Mouse (Mus musculus) G1E (cell line): Measurements from ENCODE around the gene Clmn. TPM values are rescaled to one million over a fixed set of nuclear protein-coding genes. Genes with fewer than 3 reads are reported as not detected.

ENCODE experiments used
- ATAC-seq: 2 replicates; pipeline ENCODE4 v1.8.0; 2016; ENCODE audit warnings: mild to moderate bottlenecking; ENCODE audit not compliant: insufficient number of reproducible peaks, poor library complexity, low FRiP score, severe bottlenecking; ENCODE audit errors: extremely low read depth
- DNase-seq: peaks from one replicate; pipeline ENCODE4 v3.0.0; 2012; ENCODE audit warnings: low spot score
- H3K27me3 ChIP-seq: 2 replicates; pipeline ENCODE4 v1.6.1; 2012; ENCODE audit warnings: mild to moderate bottlenecking, low read length, inconsistent platforms; ENCODE audit not compliant: insufficient read depth
- H3K36me3 ChIP-seq: replicated peaks from 2 replicates; pipeline ENCODE3; 2012; ENCODE audit warnings: mild to moderate bottlenecking, inconsistent platforms
- H3K4me1 ChIP-seq: 2 replicates; pipeline ENCODE4 v1.6.1; 2012; ENCODE audit warnings: low read depth, low read length, inconsistent platforms, mixed read lengths; ENCODE audit not compliant: insufficient read depth
- H3K4me3 ChIP-seq: 2 replicates; pipeline ENCODE4 v1.5.1; 2012; ENCODE audit warnings: low read depth, mild to moderate bottlenecking, inconsistent platforms, low read length, moderate library complexity, mixed read lengths
- H3K9me3 ChIP-seq: replicated peaks from 2 replicates; pipeline ENCODE4 v1.6.1; 2012; ENCODE audit warnings: inconsistent platforms
- CTCF ChIP-seq: IDR thresholded peaks from 2 replicates; pipeline ENCODE4 v1.5.1; 2012; ENCODE audit warnings: low read depth, low read length, inconsistent platforms, mixed read lengths
- GATA1 ChIP-seq: IDR thresholded peaks from 2 replicates; pipeline ENCODE4 v1.6.1; 2012; ENCODE audit warnings: borderline replicate concordance, low read length, inconsistent platforms, mixed read lengths
- GATA2 ChIP-seq: IDR thresholded peaks from 2 replicates; pipeline ENCODE4 v1.6.1; 2012; ENCODE audit warnings: low read depth, low read length, inconsistent platforms, borderline replicate concordance
- POLR2AphosphoS5 ChIP-seq: IDR thresholded peaks from 2 replicates; pipeline ENCODE4 v1.6.1; 2012; ENCODE audit warnings: low read depth, low read length, inconsistent platforms; ENCODE audit not compliant: insufficient replicate concordance
- TAL1 ChIP-seq: conservative IDR thresholded peaks from 2 replicates; pipeline ENCODE4 v1.6.1; 2012; ENCODE audit warnings: low read depth, low read length, inconsistent platforms, mixed read lengths
- polyA plus RNA-seq: library from polyadenylated mRNA; stranded (reverse); fragments of >175 nt; gene quantifications from 2 replicates; pipeline ENCODE4 v1.2.3, GENCODE M21; 2012
- total RNA-seq, 2 experiments: library from RNA; stranded (forward) in 1 of 2; stranded (reverse) in 1 of 2; fragments of 200-1000 nt in 1 of 2; fragments of >200 nt in 1 of 2; fragmentation: Nextera tagmentation in 1 of 2; gene quantifications; 2 replicates each; pipeline ENCODE4 v1.2.3; 2014 to 2017

Gene Clmn
- total and polyA plus RNA-seq, 3 experiments, result 0.27 TPM; not detected in 2

DNA sequence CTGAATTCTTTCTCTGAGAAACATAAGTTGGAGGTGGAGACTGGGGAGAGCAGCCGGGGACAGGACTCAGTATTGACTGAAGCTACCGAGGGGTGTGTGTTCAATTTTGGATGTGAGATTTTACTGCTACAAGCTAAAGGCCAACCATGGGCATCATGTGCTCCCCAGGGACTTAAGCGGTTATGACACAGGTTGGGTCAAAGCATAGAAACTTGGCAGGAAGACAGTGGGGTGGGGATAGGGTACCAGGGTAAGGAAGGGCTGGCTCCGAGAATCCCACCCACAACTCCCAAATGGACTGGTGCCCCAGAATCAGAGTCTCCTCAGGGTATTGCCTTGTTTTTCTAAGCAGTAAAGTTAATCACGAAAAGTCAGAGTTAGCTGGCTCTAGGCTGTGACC, 99.8 kb downstream of the Clmn start:
- H3K4me3 ChIP-seq, result no peak overlapping the region
- DNase-seq, result no peak
- no peaks in the 10 kb centered on the region for H3K4me1 ChIP-seq
- no peak for ATAC-seq
- H3K27me3 ChIP-seq, result no peaks in the 10 kb centered on the region
- H3K9me3 ChIP-seq, result 0 out of 2 replicates have a peak, but pooled peaks cover 2% of the 10 kb centered on the region
- no peaks in the 10 kb centered on the region for H3K36me3 ChIP-seq
- no peak for TF ChIP-seq POLR2AphosphoS5
- TF ChIP-seq TAL1, result no peak
- TF ChIP-seq GATA1, result no peak
- TF ChIP-seq CTCF, result no peak
- no peak for TF ChIP-seq GATA2

DNA sequence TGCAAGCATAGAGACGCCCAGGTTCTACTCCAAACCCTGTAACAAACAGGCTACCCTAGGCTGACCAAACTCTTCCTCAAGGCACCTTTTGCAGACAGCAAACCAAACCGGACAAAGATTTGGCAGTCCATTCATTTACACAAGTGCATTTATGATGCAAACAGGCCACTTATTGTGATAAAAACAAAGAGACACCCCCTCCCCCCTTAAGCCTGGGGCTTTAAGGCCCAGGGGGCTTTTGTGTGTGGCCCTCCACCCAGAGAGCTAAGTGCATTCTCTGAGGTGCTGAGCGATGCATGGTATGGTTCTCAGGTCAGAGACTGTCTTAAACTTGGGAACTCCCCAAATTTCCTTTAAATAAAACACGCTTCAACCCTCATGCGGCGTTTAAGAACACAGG, 101.0 kb downstream of the Clmn start:
- DNase-seq (no peak), ATAC-seq (no peak)
- H3K27me3 ChIP-seq, result peaks cover 6% of the 10 kb centered on the region; the same call in 1 of the 2 replicates
- no peaks in the 10 kb centered on the region for H3K9me3 ChIP-seq
- TF ChIP-seq GATA1, result no peak
- no peak for TF ChIP-seq POLR2AphosphoS5
- no peak for TF ChIP-seq CTCF
- TF ChIP-seq GATA2, result no peak
- TF ChIP-seq TAL1, result no peak
- H3K4me3 ChIP-seq, result no peak overlapping the region
- H3K36me3 ChIP-seq, result no peaks in the 10 kb centered on the region
- H3K4me1 ChIP-seq, result no peaks in the 10 kb centered on the region

DNA sequence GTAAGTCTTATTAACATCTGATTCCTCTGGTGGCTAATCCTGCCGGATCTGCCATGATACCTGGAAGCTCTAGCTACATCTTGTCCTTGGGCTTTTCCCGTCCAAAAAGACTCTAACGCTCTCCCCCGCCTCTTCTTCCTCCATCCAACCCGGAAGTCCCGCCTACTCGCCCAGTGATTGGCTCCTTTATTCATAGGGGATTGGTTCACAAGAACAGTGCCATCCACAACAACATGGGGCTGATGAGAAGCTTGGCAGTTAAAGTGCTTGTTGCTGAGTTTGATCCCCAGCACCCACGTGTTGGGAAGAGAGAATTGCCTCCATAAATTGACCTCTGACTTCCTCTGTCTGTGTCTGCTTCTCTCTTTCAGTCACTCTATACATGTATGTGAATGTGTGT, 103.5 kb downstream of the Clmn start:
- H3K36me3 ChIP-seq, result no peaks in the 10 kb centered on the region
- DNase-seq, result no peak
- H3K4me1 ChIP-seq, result peaks cover 6% of the 10 kb centered on the region
- ATAC-seq, result no peak
- peaks cover 9% of the 10 kb centered on the region; the same call in 1 of the 2 replicates for H3K27me3 ChIP-seq
- H3K4me3 ChIP-seq, result no peak overlapping the region
- TF ChIP-seq TAL1, result no peak
- no peak for TF ChIP-seq GATA2
- TF ChIP-seq CTCF, result no peak
- no peak for TF ChIP-seq POLR2AphosphoS5
- TF ChIP-seq GATA1, result no peak
- no peaks in the 10 kb centered on the region for H3K9me3 ChIP-seq

DNA sequence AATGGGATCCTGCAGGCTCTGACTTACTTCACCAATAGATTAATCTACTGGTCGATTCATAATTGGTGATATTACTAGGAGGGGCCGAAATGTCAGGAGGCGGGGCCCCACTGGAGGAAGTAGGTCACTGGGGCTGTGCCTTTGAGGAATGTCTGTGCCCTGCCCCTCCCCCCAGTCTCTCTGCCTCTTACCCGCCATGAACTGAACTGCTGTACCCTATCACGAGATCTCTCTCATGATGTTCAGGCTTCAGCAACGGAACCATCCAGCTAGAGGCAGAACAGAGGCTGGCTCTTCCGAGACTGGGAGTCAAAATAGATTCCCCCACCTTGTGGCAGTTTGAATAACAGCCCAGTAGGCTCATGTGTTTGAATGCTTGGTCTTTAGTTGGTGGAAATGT, 106.8 kb downstream of the Clmn start:
- DNase-seq (no peak), ATAC-seq (no peak)
- H3K36me3 ChIP-seq, result no peaks in the 10 kb centered on the region
- H3K4me3 ChIP-seq, result no peak overlapping the region
- H3K27me3 ChIP-seq, result peaks cover 9% of the 10 kb centered on the region; the same call in 1 of the 2 replicates
- peaks cover 12% of the 10 kb centered on the region for H3K4me1 ChIP-seq
- TF ChIP-seq GATA2 (no peak), TAL1 (no peak), POLR2AphosphoS5 (no peak), CTCF (no peak), GATA1 (no peak)
- H3K9me3 ChIP-seq, result no peaks in the 10 kb centered on the region

- Histone ChIP-seq H3K4me1 (peaks cover 47% of the 10 kb centered on the region), H3K4me3 (no peak overlapping the region), H3K36me3 (peaks cover 15% of the 10 kb centered on the region), H3K9me3 (no peaks in the 10 kb centered on the region), H3K27me3 (0 out of 2 replicates have a peak, but pooled peaks cover under 1% of the 10 kb centered on the region)
- ATAC-seq (no peak), DNase-seq (no peak)
- TF ChIP-seq POLR2AphosphoS5 (no peak), GATA1 (no peak), GATA2 (no peak), TAL1 (no peak), CTCF (no peak)
Observed at GRCm38 (mm10) chr12:104753686-104754085, 111.2 kb downstream of the Clmn start.

GRCm38 (mm10) chr12:104751814-104752765, 112.8 kb downstream of the Clmn start, which contains the start of gene Dicer1:
TSS of gene Dicer1 (minus strand) at chr12:104751952.
- TF ChIP-seq TAL1 (no peak), GATA1 (no peak), POLR2AphosphoS5 (no peak), GATA2 (no peak), CTCF (no peak)
- peak; percentile 86 for ATAC-seq
- Histone ChIP-seq H3K27me3 (no peaks in the 10 kb centered on the region), H3K9me3 (no peaks in the 10 kb centered on the region), H3K4me3 (peak within 1 kb of the TSS; percentile 83), H3K4me1 (peaks cover 50% of the 10 kb centered on the region), H3K36me3 (peaks cover 29% of the 10 kb centered on the region)
- peak; percentile 99 for DNase-seq
